Mouse (Mus musculus): ENCODE data around the gene Noc2l. TPM values are rescaled to one million over a fixed set of nuclear protein-coding genes. Genes with fewer than 3 reads are reported as not detected.

Gene Noc2l
- total RNA-seq, 2 experiments from 2014 or later = 39.4 to 41.0 TPM

Small RNA genes within 50 kb of the gene (microRNA-seq; reads per million reads assigned to microRNA genes)
- 1.4 reads per million for gene Mir7658

Other genes starting within 250 kb of the Noc2l start
- 1 to 10 TPM; 5.7 to 6.1 TPM for gene B3galt6, start 243.4 kb upstream of the Noc2l start, total RNA-seq (2021)
- 100 to 1,000 TPM; 184 to 191 TPM for gene Sdf4, start 243.1 kb upstream of the Noc2l start, total RNA-seq (2021)
- 1 to 10 TPM; 1.9 TPM for gene Tnfrsf4, start 222.2 kb upstream of the Noc2l start, total RNA-seq (2021)
- under 1 TPM; 0.51 to 0.66 TPM for gene Tnfrsf18, start 209.8 kb upstream of the Noc2l start, total RNA-seq (2021)
- gene Ttll10, start 176.6 kb upstream of the Noc2l start, total RNA-seq (2021) = under 1 TPM; 0.27 to 0.67 TPM
- 10 to 100 TPM; 10.6 to 13.8 TPM for gene 9430015G10Rik, start 126.0 kb upstream of the Noc2l start, total RNA-seq (2021)
- under 1 TPM; 0.09 to 0.15 TPM for gene Rnf223, start 105.5 kb upstream of the Noc2l start, total RNA-seq (2021)
- gene Agrn, start 38.5 kb upstream of the Noc2l start, total RNA-seq (2021) = 10 to 100 TPM; 59.6 to 82.4 TPM
- gene Isg15, start 35.2 kb upstream of the Noc2l start, total RNA-seq (2021) = 1 to 10 TPM; 1.6 to 2.2 TPM
- 1 to 10 TPM; 2.6 to 3.5 TPM for gene AW011738, start 32.7 kb upstream of the Noc2l start, total RNA-seq (2021)
- 10 to 100 TPM in 1 of 2 experiments, 1 to 10 TPM in 1; 9.8 to 28.4 TPM for gene Perm1, start 20.1 kb upstream of the Noc2l start, total RNA-seq (2021)
- gene Plekhn1, start 1.2 kb upstream of the Noc2l start, total RNA-seq (2021) = 10 to 100 TPM; 13.3 to 20.3 TPM
- gene Samd11, start 19.6 kb downstream of the Noc2l start, total RNA-seq (2021) = 1 to 10 TPM; 1.4 to 3.1 TPM
- gene Vmn2r-ps159, start 95.1 kb downstream of the Noc2l start, total RNA-seq (2021) = not detected

Data from adrenal gland, postnatal 10 days (tissue).